Mouse (Mus musculus) intestine, postnatal 0 days (tissue): ENCODE measurements around the gene Npas3. TPM values are rescaled to one million over a fixed set of nuclear protein-coding genes. Genes with fewer than 3 reads are reported as not detected.

Experiments used
- ATAC-seq: fragments of 200-750 bp; cut with Nextera tagmentation; 2 replicates; pipeline ENCODE4 v1.8.0; 2017; ENCODE audit warnings: mild to moderate bottlenecking, moderate TSS enrichment, moderate library complexity
- H3K27ac ChIP-seq: fragments of 300-500 bp; sonication (generic); 2 replicates; pipeline ENCODE4 v1.5.1; 2014; ENCODE audit warnings: mild to moderate bottlenecking, low read depth, low read length, moderate library complexity
- H3K27me3 ChIP-seq: fragments of 300-500 bp; sonication (generic); replicated peaks from 2 replicates; pipeline ENCODE4 v1.6.1; 2014; ENCODE audit warnings: low read length, mixed read lengths; ENCODE audit not compliant: control insufficient read depth, insufficient read depth
- H3K36me3 ChIP-seq: fragments of 300-500 bp; sonication (generic); 2 replicates; pipeline ENCODE4 v1.6.1; 2014; ENCODE audit warnings: mild to moderate bottlenecking, moderate library complexity; ENCODE audit not compliant: control insufficient read depth, insufficient read depth
- H3K4me1 ChIP-seq: fragments of 300-500 bp; sonication (generic); replicated peaks from 2 replicates; pipeline ENCODE4 v1.6.1; 2014; ENCODE audit warnings: antibody characterized with exemption, low read length, mixed read lengths; ENCODE audit not compliant: control insufficient read depth, insufficient read depth
- H3K4me2 ChIP-seq: fragments of 300-500 bp; sonication (generic); replicated peaks from 2 replicates; pipeline ENCODE4 v1.6.1; 2014; ENCODE audit warnings: low read depth, mild to moderate bottlenecking, moderate library complexity
- H3K4me3 ChIP-seq: fragments of 300-500 bp; sonication (generic); 2 replicates; pipeline ENCODE4 v1.5.1; 2014; ENCODE audit warnings: low read depth, low read length
- H3K9ac ChIP-seq: fragments of 300-500 bp; sonication (generic); 2 replicates; pipeline ENCODE4 v1.6.1; 2014; ENCODE audit warnings: mild to moderate bottlenecking, low read depth, low read length
- H3K9me3 ChIP-seq: fragments of 300-500 bp; sonication (generic); 2 replicates; pipeline ENCODE4 v1.6.1; 2016; ENCODE audit warnings: mixed run types; ENCODE audit not compliant: control insufficient read depth
- CTCF ChIP-seq: sonication (generic); IDR thresholded peaks from 2 replicates; pipeline ENCODE4 v1.5.1; 2016; ENCODE audit warnings: low read depth, mild to moderate bottlenecking, control low read depth, antibody characterized with exemption, moderate library complexity
- WGBS: fragments of 180-500 bp; shearing (Covaris S2); extraction: QIAGEN DNeasy Blood & Tissue Kit; methylation state at CpG from one replicate; pipeline ENCODE4 v1.1.7; 2014; 5-methylcytosine and 5-hydroxymethylcytosine counted together
- polyA plus RNA-seq: library from polyadenylated mRNA; unstranded; fragments of >200 nt; fragmentation: Nextera tagmentation; extraction: Ambion mirVana; gene quantifications from 2 replicates; pipeline ENCODE4 v1.2.1, GENCODE M21; 2015

Gene Npas3
- polyA plus RNA-seq, 1 experiment from 2014 or later: 0.48 TPM

- Histone ChIP-seq H3K4me1 (no peaks in the 10 kb centered on the region), H3K9me3 (no peaks in the 10 kb centered on the region), H3K36me3 (no peaks in the 10 kb centered on the region), H3K9ac (no peak overlapping the region), H3K27ac (no peak overlapping the region), H3K27me3 (no peaks in the 10 kb centered on the region), H3K4me2 (no peak overlapping the region), H3K4me3 (no peak overlapping the region)
- no peak for ATAC-seq
- TF ChIP-seq CTCF: no peak
- 90% methylated on average over 4 of the region's 4 CpGs for WGBS
Measured at GRCm38 (mm10) chr12:53631315-53632106, 383.0 kb downstream of the Npas3 start.

DNA sequence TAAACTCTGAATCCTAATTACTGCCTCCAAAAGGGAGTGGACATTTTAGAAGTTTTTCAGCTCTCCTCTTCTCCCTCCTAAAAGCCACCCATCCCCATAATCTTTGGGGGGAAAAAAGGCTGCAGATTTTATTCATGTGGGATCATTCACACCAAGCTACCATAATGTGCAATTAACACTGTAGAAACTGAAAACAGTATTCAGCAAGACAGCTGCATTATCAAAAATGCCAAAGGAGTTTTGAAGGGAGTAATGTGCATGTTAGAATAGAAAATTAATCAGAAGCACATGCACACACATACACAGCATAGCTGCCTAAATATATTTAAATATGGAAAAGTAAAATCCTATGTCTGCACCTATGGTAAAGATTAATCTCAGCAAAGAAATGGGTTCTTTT is 390.1 kb downstream of the Npas3 start:
- no peaks in the 10 kb centered on the region for H3K36me3 ChIP-seq
- H3K4me3 ChIP-seq: no peak overlapping the region
- ATAC-seq: no peak
- H3K9me3 ChIP-seq: no peaks in the 10 kb centered on the region
- no peak overlapping the region for H3K9ac ChIP-seq
- no peak overlapping the region for H3K4me2 ChIP-seq
- H3K4me1 ChIP-seq: no peaks in the 10 kb centered on the region
- no peak overlapping the region for H3K27ac ChIP-seq
- no peak for TF ChIP-seq CTCF
- no peaks in the 10 kb centered on the region for H3K27me3 ChIP-seq

DNA sequence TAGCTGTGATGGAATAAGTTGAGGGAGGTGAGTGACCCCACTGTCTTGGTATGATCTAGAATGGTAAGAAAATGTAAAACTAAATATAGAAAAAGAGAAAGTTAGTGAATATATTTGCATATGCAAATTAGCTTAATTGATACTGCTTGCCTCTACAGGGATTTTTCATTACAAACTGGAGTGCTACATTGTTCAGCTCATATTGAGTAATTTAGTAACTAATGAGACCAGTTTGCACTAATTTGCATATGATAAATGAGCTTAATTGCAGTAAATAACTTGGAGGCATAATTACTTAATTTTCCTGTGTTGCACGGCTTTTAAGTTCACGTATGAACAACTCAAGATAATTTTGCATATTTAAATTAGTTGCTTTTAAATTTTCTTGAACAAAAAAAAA is 398.8 kb downstream of the Npas3 start:
- no peaks in the 10 kb centered on the region for H3K9me3 ChIP-seq
- no peak overlapping the region for H3K9ac ChIP-seq
- WGBS: 83% methylated on average over 2 of the region's 2 CpGs
- ATAC-seq: no peak
- H3K36me3 ChIP-seq: no peaks in the 10 kb centered on the region
- TF ChIP-seq CTCF: no peak
- H3K27ac ChIP-seq: no peak overlapping the region
- H3K27me3 ChIP-seq: no peaks in the 10 kb centered on the region
- no peak overlapping the region for H3K4me3 ChIP-seq
- no peak overlapping the region for H3K4me2 ChIP-seq
- no peaks in the 10 kb centered on the region for H3K4me1 ChIP-seq

- TF ChIP-seq CTCF: no peak
- ATAC-seq: no peak
- H3K9ac ChIP-seq: no peak overlapping the region
- H3K36me3 ChIP-seq: no peaks in the 10 kb centered on the region
- no peak overlapping the region for H3K4me3 ChIP-seq
- WGBS: 91% methylated on average over 6 of the region's 6 CpGs
- H3K27ac ChIP-seq: no peak overlapping the region
- no peaks in the 10 kb centered on the region for H3K9me3 ChIP-seq
- no peaks in the 10 kb centered on the region for H3K4me1 ChIP-seq
- no peak overlapping the region for H3K4me2 ChIP-seq
- H3K27me3 ChIP-seq: no peaks in the 10 kb centered on the region
Measured at GRCm38 (mm10) chr12:53656301-53656700, 407.8 kb downstream of the Npas3 start.

- Histone ChIP-seq H3K9ac (no peak overlapping the region), H3K27me3 (no peaks in the 10 kb centered on the region), H3K4me1 (no peaks in the 10 kb centered on the region), H3K36me3 (no peaks in the 10 kb centered on the region), H3K4me2 (no peak overlapping the region), H3K4me3 (no peak overlapping the region), H3K9me3 (no peaks in the 10 kb centered on the region), H3K27ac (no peak overlapping the region)
- no peak for ATAC-seq
- no peak for TF ChIP-seq CTCF
- WGBS: 45% methylated on average over 5 of the region's 5 CpGs
Measured at GRCm38 (mm10) chr12:53664084-53664483, 415.6 kb downstream of the Npas3 start.

DNA sequence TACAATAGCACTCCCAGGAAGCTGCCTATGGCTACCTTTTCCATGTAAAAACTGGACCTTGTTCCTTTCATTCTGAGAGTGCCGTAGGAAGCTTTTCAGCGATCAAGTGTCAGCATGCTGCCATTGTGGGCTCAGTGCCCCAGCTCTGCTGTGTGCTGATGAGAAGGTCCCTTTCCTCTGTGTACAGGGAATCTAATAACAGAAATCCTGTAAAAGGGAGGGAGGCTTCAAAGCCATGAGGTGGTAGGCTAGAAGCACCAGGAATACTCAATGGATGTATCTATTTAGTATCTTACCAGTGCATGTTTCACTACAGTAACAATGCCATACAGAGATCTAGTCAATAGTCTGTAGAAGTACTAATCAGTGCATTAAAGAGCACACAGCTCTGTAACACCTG is 423.4 kb downstream of the Npas3 start:
- Histone ChIP-seq H3K36me3 (no peaks in the 10 kb centered on the region), H3K4me3 (no peak overlapping the region), H3K9ac (no peak overlapping the region), H3K4me1 (no peaks in the 10 kb centered on the region), H3K9me3 (no peaks in the 10 kb centered on the region), H3K27me3 (no peaks in the 10 kb centered on the region), H3K27ac (no peak overlapping the region), H3K4me2 (no peak overlapping the region)
- ATAC-seq: no peak
- 90% methylated on average over 2 of the region's 2 CpGs for WGBS
- TF ChIP-seq CTCF: no peak
